Mouse (Mus musculus) 416B (cell line): Measurements from ENCODE around the gene Elp4.

Experiments
- DNase-seq: peaks from one replicate; pipeline ENCODE4 v3.0.0; 2011; ENCODE audit warnings: low read depth

Elp4 gene

DNA sequence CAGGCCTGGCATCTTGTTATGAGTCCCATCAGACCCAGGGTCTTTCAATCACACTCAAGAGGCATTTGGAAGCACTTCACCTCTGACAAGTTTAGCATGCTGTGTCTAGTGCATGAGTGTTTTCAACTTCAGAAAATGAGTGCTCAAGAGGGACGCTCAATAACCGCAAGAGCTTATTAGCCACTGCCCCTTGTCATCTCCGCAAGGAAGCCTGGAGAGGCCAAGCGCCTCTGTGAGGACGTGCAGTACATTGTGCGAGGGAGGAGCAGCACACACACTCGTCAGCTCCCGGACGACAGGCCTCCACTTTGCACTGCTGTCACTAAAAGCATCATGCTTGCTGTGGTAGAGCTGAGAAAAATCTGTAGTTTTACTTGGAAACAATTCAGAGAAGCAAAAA, 177.7 kb downstream of the Elp4 start:
- DNase-seq: no peak

DNA sequence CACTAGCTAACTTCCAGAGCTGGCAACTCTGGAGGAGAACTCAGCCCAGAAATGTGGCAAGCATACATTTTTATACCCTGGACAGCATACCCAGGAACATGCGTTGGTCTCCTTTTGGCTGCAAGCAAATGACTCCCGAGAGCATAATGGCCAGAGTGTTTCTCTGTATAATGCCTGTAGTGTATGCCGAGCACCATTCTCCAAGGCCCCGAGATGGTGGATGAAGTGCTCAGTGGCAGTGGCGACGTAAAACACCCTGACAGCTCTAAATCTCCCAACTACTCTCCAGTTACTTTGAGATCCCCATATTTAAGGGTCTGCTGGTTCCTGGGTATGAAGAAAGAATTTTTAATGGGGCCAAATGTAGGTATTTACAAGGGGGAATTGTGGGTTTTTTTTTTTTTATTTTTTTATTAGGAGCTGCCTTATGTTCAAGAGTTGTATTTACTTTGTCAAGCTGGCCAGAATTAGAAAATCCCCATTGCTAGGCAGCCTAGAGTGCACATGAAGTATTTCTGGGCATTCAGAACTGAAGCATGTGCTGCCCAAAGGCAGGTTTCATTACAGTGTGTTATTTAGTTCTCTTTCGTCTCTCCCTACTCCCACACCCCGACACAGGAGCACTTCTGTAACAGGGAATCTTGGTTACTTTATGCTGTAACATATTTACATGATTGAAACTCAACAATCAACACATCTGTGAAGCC, 188.8 kb downstream of the Elp4 start:
- no peak for DNase-seq

DNA sequence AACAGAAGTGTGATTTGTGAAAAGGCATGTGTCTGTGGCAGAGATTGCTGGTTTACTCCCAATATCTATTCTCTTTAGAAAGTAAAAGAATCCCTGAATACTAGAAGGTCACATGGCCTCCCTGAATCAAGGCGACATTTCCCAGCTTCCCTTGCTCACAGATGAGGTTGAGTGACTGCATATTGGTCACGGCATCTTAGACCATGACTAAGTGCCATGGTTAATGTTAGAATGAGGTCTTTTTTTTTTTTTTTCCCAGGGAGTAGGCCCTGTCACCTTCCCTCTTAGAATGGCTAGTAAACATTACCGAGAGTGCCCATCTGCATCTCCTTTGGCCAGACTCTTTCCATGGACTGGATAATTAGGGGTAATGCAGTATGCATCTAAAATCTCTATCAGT, 193.9 kb downstream of the Elp4 start:
- DNase-seq: no peak

DNA sequence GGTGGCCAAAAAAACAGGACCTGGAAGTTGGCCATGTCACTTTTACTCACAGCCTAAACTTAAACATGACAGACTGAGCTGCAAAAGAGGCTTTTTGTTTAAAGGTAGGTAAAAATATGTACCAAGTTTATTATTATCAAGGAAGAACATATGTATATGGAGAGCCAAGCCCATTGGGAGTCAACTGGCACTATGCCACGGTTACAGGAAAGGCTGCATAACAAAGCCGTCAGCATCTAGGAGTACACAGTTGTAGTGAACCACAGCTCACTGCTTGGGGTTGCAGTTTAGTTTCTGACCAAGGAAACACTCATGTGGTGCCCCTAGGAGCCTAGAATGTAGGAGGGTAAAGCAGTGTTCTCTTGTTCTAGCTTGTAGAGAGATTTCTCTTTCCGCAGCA, 195.2 kb downstream of the Elp4 start:
- no peak for DNase-seq

DNA sequence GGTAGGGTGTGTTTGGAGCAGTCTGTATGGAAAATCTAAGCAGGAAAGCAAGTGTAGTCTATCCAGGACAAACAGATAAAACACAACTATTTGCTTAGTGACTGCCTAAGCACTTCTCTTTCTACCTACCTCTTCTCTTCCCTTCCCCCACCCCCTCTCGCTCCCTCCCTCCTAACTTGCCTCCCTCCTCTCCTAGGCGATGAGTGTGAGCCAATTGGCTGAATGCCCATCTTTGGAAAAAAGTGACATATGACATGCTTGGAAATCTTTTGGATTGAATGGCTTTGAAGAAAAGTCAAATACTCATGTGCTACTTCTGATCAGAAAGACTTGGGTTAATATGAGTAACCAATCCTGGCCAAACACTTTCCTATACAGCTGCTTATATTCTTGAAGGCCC, 199.0 kb downstream of the Elp4 start:
- no peak for DNase-seq

DNA sequence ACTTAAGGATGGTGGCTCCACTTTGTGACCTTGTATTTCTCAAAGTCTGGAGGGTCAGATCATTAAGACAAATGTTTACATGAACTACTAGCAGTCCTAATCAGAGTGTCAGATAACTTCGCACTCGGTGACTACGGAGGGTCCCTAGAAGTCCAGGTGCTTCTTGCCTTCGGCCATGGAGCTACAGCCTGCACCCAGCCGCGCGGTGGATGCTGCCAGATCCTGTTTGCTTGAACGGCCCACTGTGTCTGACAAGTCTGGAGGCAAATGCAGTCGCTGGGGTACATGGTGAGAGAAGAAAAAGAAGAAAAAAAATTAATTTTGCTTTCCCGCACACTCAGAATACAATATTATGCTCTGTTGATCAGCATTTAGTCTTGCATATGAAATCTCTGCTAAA, 201.8 kb downstream of the Elp4 start:
- DNase-seq: no peak

DNA sequence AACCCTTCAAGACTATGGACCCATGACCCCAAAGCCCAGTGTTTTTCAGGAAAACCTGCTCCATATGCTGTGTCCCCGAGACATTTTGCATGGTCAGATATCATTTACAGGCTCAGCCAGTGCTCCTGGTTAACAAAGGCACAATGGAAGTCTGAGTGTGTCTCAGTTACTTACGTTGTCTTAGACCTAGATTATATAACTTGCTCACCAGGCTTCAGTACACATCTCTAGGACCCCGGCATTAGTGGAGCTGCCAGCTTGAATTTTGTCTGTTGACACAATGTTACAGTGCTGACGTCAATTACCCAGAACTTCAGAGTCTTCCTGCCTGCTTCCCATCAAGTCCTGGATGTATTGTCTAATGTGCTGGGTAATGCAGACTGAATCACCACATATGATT, 202.6 kb downstream of the Elp4 start:
- no peak for DNase-seq

DNA sequence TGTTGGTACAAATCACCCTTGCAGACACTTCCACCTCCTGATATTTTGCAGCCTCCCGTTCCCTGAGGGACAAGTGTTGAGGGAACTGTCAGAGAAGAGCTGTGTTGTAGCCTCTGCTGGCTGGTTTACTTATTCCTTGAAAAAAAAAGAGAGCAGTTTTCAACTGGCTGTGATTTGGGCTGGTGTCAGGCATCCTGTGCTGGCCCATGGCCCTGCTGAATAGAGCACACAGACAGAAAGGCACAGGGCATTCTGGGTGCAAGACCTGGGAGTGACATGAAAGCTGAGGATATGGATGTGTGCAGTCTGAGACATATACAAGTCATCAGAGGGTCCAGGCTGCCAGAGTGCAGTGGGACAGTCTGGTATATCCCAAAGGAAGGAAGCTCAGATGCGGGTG, 205.7 kb downstream of the Elp4 start:
- DNase-seq: no peak

DNA sequence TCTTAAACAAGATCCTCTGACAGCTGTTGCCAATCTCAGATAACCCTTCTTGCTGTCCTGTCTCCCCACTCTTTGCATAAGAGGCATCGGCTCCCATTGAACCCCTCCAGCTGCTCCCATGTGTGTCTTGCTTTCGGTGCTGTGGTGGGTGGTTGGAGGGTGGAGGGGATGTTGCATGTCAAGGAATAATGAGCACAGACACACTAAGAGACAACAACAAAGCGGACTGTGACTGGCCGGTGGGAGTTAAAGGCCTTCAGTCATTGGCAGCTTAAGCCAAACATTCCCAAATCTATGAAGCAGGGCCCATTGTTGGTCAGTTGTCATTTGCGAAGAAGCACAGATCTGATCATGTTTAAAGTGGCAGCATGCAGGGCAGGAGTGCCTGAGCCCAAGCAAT, 206.6 kb downstream of the Elp4 start:
- no peak for DNase-seq

DNA sequence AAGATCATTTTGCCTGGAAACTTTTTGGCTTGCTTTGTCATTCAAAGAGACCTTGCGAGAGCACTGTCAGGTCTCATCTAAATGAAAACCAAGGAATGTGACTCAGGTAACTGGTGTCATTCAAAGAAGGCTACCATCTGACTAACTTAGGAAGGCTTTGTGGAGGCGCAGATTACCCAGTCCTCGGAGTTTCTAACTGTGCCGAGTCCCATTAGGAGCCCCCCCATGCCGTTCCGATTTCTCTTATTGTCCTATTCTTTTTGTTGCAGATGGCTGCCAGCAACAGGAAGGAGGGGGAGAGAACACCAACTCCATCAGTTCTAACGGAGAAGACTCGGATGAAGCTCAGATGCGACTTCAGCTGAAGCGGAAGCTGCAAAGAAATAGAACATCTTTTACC, 213.1 kb downstream of the Elp4 start:
- DNase-seq: no peak

DNA sequence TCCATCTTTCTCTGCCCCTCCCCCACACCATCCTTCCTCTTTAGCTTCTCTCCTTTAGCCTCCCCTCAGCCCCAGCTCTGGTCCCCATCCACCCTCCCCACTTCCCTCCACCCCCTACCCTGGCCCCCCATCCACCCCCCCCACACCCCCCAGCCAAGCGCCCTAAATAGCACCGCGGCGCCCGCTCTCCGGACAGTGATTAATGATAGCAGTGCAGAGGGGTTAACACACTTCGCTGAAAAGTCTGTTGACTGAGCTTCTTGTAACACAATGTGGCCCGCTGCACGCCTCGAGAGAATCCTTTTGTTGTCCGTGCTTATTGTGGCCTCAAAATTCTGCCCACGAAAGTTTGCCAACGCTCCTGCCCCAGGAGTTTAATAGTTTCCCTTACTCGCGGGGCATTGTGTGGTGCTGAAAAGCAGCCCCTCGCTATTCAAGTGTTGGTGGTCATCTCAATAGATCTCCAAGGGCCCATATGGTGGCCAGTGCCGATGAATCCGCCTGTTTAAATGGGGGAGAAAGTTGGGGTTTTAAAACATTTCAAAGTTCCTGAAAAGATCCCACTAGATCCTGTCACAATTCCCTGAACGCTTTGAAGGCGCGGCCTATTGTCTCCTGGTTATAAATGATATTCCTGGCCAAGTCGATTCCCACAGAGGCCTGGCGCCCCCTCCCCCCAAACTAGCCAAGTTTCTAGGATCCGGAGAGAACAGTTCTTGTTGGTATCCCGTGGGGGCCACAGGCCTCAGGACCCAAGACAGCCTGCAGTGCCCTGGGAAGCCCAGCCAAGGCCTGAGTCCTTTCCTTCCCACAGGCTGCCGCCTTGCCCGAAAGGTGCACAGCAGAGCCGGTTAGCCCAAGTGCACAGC, 214.4 kb downstream of the Elp4 start:
- no peak for DNase-seq

DNA sequence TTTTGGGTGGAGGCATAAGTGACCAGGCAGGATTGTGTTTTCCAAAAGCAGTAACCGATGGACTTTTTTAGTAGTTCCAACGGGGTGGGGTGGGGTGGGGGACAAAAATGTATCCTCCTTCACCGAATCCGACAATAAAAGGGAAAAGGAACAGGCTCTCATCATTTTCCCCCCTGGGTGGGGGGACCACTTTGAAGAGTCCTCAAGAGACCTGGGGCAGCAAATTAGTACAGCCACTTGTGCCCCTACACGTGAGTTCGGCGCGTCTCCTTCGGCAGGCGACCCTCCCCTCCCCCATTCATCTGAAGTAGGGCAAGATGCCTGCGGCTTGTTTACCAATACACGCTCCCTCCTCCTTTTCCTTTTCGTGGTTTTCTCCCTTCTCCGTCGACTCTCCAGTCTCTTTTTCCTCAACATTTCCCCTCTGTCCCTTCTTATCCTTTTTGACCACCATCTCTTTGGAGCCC, 215.0 kb downstream of the Elp4 start:
- no peak for DNase-seq

DNA sequence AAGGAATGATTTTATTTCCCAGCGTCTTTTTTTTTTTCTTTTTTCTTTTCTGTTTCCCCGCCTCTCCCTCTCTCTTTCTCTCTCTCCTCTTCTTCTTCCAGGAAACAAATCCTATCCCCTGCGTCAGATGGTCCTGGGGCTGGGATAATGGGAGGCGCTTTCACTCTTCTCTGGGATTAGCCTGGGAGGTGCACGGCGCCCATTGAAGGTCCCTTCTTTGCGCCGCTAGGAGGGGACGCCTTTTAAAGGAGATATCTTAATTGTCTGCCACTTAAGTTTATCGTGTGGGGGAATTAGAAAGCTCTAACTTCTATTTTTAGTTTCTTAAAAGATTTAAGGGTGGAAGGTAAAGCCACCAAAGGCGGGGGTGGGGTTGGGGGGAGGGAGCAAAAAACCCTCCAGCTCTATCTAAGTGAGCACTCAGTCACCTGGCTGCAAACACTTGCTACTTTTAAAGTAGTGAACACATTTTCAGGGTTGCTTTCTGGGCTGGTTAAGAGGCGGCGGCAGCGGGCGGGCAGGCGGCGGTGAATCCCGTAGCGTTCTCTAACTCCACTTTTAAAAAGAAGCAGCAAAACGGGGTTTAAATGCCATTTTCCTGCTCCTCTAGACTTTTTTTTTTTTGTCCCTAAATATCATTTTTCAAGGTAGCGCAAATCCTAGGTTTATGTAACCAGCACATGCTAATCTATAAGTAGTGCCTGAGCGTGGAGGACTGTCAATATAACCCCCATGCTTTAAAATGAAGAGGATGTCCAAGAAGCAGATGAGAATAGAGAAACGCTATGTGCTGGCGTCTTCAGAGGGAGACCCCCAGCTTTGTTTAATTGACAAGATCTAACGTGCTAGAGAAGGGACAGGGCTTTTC, 215.7 kb downstream of the Elp4 start:
- no peak for DNase-seq

DNA sequence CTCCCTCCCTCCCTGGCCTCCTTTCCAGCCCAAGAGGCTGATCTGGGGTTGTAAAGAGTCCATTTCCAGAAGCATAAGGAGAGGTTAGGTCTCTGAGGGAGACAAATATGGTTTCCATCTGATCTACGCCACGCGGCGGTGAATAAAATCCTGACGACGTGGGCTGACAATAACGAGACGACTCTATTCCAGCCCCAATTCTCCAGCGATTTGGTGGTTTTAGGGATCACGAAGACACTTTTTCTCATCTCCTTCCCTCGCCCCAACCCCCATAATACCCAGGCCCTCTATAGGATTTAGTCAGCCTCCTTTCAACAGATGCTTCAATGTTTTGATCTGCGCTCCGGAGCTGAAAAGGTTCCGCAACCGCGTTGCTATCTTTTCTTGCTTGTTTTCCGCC, 216.4 kb downstream of the Elp4 start:
- no peak for DNase-seq

DNA sequence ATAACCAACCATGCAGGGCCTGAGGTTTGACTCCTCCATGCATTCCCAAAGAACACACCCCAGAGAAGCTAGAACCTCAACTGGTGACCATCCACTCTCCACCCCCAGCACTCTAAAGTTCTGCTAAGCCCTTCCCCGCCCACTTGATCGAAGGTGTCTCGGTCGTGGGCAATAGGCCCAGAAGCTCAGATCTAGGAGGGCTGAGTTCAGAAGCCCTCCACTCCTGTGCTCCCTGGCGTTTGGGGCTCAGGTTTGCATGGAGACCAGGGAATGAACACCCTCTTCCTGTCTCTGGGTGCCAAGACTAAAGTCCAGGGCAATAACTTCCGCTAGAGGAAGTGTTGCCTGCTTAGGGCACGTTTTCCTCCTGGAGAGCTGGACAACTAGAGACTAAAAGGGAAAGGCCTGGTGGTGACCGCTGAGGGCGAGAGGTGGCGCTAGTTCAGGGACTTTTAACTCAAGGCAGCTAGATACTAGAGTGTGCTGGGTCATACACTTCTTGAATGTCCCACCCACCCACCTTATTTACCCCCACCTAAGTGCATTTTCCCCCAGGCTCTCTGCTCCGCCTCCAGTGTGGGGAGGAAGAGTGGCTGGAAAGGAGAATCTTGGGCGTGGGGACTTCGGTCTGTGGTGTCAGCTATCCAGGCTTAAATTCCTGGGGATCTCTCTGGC, 216.9 kb downstream of the Elp4 start:
- no peak for DNase-seq

DNA sequence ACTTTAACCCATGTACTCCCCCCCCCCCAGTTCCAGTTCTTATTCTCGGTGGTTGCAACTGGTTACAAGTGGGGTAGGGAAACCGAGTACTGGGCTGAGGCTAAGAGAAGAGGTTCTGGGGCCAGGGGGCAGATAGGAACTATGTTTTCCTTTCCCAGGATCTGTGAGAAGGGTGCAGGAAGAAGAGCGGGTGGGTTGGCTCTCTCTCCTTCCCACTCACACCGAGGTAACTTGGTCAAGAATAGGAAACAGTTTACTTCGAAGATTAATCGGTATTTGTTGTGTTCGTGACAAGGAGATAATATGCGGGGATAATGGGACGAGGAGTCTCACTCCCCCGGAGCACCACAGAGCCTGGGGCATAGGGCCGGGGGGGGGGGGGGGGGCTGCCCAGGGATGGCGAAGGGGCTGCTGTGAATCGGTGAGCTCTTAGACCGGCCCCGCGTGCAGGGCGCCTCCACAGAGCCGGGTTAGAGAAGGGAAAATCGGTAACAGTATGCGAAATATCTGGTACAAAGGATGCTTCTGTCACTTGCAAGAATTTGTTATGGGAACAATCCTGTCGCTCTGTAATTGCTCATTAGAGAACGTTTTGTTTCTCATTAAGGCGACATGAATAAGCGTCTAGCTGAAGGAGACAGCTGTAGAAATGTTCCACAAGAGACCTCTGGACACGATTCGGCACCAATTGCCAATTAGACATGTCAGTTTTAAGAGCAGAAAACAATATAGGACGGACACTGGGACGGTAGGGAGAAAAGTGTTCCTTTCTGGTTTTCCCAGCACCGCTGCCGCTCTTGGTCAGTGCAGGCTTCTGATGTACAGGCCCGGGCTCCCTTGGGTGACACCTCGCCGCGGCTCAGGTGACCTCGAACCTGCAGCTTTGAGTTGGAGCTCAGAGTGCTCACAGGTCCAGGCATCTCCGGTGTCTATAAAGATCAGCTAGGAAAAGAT, 217.7 kb downstream of the Elp4 start:
- no peak for DNase-seq

DNA sequence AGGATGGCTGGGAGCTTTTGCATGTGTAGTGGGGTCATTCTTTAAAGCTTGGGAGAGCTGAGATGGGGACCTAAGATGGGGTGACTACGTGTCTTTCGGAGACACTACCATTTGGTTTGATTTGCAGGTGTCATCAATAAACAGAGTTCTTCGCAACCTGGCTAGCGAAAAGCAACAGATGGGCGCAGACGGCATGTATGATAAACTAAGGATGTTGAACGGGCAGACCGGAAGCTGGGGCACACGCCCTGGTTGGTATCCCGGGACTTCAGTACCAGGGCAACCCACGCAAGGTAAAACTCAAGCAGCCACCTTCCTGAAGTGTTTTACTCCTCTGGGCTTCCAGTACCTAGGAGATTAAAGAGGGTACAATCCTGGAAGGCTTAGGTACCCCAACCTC, 218.7 kb downstream of the Elp4 start:
- DNase-seq: no peak

DNA sequence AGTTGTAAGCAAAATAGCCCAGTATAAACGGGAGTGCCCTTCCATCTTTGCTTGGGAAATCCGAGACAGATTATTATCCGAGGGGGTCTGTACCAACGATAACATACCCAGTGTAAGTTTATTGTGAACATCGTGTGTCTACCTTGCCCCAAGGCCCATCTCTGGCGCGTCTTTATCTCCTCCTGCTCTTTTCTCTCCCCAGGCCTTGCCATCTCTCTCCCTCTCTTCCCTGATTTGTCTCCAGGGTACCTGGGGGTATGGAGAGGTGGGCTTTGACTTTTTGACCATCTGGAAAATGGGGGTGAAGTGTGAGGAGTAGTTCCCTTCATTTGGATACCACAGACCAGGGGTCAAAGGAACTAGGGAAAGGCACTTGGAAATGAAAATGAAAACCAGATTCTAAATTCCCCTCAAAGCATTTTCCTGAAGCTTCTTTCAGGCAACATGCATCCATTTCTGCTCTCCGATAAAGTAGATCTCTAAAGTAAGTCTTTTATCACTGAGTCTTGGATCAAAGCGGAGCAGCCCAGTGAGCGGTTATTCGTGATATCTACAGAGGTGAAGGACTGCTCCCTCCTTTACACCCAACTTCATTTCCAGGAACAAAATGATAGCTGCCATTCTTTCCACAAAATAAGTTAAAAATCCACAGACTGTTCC, 219.2 kb downstream of the Elp4 start:
- DNase-seq: no peak

DNA sequence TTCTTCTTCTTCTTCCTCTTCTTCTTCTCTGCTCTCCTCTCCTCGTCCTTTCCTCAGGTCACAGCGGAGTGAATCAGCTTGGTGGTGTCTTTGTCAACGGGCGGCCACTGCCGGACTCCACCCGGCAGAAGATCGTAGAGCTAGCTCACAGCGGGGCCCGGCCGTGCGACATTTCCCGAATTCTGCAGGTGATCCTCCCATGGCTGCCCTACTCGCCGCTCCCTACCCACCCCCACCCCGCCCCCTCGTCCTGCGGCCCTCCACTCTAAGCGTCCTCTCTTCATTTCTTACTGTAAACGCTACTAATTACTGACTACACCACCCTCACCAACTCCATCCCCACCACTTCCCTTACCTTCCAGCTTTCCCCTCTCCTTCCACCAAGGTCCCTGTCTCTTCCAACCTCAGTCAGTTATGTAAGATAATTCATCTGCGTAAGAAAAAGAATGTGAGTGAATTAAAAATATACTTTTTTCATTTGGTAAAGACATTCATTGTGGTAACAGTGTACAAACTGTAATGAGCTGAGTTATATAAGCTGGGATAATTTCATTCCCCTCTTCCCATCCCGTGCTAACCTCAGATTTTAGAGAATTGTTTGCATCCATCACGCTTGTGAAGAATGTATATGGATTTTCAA, 220.5 kb downstream of the Elp4 start:
- DNase-seq: no peak
